Mouse (Mus musculus) yolk sac, embryonic 10.5 days (tissue): ENCODE data around the gene Hibch.
"Not testable (repeated sequence)": the region's sequence is repeated elsewhere in the genome, so short reads cannot be mapped to it uniquely, and the experiment has no call there.

Source experiments
- DNase-seq: peaks from one replicate; pipeline ENCODE4 v3.0.0-alpha.2; 2017; ENCODE audit warnings: low spot score

The Hibch gene

DNA sequence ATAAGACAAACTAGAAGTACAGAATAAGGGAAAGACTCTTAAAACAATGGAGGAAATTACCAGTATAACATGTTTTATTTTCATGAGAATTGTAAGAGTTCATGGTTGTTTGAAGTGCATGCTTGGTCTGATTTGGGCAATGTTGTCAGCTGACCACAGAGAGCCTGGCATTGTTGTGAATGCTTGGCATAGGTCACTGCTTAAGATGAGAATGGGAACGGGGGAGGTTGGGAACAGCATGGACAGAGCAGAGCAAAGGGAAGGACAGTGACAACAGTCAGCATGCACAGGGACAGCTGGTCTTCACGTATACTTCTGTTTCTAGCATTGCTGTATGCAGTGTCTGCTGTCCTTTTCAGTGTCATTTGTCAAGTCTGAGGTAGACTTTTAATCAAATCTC is 39.5 kb downstream of the Hibch start:
- no peak for DNase-seq

GRCm38 (mm10) chr1:52909783-52910182 is 65.1 kb downstream of the Hibch start:
- no peak for DNase-seq

GRCm38 (mm10) chr1:52916655-52917054 is 71.9 kb downstream of the Hibch start:
- no peak for DNase-seq

GRCm38 (mm10) chr1:52918897-52919296 is 74.2 kb downstream of the Hibch start:
- DNase-seq: not testable (repeated sequence)

DNA sequence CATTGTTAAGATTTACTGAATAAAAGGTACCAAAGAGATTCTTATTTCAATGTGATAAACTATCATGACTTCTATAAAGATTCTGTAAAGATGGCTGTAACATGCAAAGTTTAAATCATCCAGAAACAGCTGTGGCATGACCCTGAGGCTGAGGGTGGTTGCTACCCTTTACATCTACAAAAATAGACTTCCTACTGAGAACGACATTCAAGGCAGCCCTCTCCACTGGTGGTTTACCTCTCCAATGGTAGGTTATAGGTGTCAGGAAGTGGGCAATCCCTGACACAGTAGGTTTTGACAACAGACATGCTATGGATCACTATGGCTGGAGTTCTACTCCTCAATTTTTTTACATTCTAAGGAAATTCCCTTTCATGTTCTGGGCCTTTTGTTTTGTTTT is 79.8 kb downstream of the Hibch start:
- DNase-seq: not testable (repeated sequence)

DNA sequence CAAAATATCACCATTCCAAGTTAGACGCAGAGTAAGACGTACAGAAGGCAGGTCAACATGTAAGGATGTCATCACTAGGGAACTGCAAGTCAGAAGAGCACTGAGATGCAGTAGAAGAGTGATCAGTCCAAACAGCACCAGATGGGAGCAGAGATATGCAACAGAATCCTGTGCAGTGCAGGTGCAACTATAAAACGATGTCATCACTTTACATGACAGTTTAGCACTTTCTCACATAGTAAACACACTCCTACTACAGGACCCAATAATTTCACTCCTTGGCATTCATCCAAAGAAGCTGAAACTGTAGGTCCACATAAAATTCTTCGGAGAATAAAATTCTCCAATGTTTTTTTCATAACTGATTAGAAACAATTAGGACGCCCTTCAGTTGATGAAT is 89.8 kb downstream of the Hibch start:
- no peak for DNase-seq

DNA sequence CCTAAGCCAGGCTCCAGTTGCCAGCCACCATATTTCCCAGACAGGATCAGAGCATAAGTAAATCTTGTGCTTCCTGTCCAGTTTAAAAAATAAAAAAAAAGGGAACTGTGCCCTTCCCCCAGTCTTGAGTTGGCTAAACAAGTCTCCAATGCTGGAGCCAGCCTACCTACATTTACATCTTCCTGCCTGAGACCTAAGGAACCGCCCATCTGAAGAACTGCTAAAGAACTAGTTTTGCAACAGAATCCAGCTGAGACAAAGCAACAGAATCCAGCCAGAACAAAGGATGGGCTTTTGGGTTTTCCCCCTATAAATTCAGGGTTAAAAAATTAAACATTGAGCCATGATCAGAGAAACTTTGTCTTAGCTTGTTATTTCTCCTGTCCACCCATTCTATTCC is 94.3 kb downstream of the Hibch start:
- no peak for DNase-seq

GRCm38 (mm10) chr1:52947895-52948294 is 103.2 kb downstream of the Hibch start:
- DNase-seq: no peak

DNA sequence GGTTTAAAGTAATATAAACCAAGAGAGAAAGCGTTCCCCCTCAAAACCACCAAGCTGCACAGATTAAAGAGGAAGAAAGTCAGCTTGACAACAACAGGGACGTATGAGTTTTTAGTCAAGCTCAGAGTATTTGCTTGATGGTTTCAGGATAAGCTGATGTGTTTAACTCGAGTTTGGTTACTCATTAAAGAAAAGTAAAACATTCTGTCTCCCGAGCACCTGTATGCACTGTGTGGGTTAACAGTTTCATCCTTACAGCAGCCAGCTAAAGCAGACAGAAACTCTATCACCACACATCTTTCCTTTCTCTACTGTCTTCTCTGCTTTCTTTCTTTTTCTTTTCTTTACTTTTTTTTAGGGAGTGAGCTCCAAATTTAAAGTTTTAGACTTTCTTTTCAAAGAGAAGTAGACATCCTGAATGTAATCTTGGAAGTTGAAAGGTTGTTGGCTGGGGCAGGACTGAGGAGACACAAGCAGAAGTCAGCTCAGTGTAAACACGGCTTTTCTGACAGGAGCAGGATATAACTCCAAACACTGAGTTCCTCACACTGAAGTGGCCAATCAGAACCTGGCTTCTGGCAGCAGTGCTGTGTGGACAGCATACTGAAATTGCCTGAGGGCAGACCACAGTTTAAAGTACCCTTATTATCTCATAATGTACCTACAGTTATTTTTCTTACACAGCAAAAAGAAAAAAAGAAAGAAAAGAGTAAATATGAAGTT is 106.6 kb downstream of the Hibch start:
- peak; percentile 62 for DNase-seq

DNA sequence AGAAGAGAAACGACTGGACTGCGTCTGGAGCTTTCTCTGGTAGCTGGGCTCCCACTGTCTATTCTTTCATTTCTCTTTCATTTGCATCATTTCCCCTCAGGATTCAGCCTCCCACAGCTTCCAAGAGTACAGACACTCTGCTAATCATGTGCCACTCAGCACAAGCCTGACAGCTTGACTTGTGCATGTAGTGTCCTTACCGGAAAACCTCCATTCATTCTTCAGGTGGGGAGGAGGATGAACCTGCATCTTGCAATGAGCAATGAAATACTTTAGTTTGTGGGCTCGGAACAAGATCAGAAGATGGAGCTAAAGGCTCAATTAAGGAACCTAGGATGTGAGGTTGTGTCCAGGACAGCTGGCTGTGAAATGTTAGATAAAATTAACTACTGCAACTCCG is 107.4 kb downstream of the Hibch start:
- no peak for DNase-seq

- DNase-seq: peak; percentile 81
Observed at GRCm38 (mm10) chr1:52952551-52953397, 108.0 kb downstream of the Hibch start.

- DNase-seq: peak; percentile 50
Observed at GRCm38 (mm10) chr1:52953548-52953947, 108.8 kb downstream of the Hibch start.

DNA sequence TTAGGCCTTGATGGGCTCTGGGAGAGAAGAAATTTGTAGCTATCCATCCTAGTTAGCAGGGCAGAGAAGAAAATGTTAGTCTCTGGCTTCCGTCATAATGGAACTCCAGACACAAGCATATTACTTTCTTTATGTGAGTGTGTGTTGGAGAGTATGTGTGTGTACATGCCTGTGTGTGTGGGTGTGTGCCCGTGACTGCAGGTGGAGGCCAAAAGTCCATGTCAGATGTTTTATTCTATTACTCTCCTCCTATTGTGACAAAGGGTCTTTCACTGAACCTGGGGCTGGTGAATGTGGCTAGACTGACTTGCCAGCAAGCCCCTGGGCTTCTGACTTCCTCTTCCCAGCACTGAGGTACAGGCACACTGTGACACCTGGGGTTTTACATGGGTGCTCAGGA is 109.7 kb downstream of the Hibch start:
- DNase-seq: no peak

DNA sequence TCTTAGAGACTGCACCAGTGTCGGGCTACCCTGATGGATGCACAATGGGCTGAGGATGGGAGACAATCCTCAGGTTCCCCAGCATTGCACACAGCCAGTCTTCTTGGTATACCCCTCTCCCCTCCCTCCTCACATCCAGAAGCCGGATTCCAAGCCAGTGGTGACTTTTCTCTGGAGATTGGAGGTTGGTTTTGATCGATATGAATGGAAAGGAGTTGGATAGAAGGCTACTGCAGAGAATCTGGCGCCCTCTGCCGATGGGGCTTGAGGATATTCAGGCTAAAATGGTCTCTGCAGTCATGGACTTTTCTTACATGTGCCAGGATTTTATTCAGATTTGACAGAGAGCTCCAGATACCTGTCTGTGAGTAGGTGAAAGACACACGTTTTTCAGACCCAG is 110.4 kb downstream of the Hibch start:
- no peak for DNase-seq

GRCm38 (mm10) chr1:52956746-52957145 is 112.0 kb downstream of the Hibch start:
- DNase-seq: no peak

- no peak for DNase-seq
Observed at GRCm38 (mm10) chr1:52960191-52960590, 115.5 kb downstream of the Hibch start.

- DNase-seq: no peak
Observed at GRCm38 (mm10) chr1:52963097-52963496, 118.4 kb downstream of the Hibch start.

DNA sequence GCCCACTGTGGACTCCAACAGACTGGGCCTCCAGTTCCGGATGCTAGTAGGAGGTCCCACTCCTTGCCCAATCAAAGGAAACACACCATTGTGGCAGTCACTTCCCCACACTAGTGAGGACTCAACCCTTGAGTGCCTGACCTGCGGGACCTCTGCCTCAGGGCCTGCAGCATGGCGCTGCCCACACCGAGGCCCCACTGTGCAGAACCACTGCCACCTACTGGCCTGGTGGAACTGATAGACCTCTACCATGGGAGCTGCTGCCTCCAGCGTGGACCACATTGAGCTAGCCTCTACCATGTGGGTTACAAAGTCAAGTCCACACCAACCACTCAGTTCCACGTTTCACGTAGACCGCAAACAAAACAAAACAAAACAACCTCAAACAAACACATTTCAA is 119.9 kb downstream of the Hibch start:
- no peak for DNase-seq
